Mouse (Mus musculus) adrenal gland, postnatal 14 days (tissue): ENCODE results near the gene Rgs7. TPM values are rescaled to one million over a fixed set of nuclear protein-coding genes. Genes with fewer than 3 reads are reported as not detected.

ENCODE experiments used
- DNase-seq: peaks from one replicate; pipeline ENCODE4 v3.0.0; 2021; ENCODE audit warnings: mixed read lengths
- total RNA-seq: library from RNA; stranded (reverse); gene quantifications from 2 replicates; pipeline ENCODE4 v1.2.3, GENCODE M21; 2021

The Rgs7 gene
- total RNA-seq, 1 experiment from 2014 or later = 21.0 TPM

DNA sequence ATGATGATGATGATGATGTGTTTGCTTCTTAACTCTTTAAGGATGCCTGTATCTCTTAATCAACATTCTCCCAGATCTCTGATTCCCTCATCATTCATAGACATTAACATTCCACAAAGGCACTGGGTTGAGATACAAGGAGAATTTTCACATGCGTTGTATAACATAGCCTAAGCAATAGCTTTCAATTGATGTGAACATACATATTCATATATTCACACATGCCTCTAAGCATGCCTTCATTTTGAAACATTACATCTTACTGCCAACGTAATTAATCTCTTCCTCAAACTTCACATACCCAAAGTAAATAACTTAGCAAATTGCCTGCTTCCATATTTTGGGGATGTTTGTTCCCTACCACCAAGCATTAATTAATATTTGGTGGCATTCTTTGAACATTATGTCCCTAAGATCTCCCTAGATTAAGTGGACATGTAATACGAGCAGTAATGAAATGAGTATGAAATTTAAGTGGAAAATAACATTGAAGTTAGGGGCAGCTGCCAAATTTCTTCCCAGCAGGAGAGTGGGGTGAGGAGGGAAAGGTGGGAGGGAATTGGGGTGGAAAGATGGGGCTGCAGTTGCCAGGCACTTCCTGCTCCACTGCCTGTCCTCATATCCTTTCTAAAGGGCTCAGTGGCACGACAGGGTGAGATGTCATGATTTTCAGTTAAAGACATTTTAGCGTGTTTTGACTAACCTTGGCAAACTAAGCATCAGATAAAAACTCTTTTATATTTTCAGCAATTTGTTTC, 317.2 kb downstream of the Rgs7 start:
- no peak for DNase-seq

DNA sequence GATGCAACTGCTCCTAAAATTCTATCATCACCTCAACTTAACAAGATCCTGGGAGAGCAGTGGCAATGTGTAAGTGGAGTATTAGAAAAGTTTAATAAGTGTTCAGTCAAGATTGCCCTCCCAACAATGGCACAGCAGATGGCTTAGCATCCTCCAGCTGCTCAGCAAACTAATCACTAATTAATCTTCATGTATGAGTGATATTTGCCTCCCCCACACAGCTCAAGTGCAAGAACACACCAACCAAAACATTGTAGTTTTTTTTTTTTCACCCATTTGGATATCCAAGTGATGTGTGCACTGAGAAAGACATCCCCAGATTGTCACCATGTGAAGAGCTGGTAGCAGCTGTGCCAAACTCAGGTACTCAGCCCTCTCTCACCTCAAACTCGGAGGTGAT, 336.8 kb downstream of the Rgs7 start:
- DNase-seq = no peak

DNA sequence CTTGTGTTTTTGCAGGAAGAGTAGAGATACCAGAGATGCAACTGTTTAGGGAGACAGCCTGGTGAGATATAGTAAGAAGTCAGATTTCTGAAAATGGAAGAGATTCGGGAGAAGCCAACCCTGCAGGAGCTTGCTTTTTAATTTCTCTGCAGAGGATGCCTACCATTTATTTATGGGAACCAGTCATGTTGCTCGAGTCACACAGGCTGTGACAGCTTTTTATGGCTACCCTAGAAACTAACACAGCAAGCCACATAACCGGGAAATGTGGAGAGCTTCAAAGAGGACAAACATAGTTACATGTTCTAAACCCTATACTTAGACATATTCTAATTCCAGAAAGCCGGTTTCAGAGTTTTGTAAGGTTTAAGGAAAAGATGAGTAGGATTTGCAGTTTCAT, 349.2 kb downstream of the Rgs7 start:
- DNase-seq = no peak

DNA sequence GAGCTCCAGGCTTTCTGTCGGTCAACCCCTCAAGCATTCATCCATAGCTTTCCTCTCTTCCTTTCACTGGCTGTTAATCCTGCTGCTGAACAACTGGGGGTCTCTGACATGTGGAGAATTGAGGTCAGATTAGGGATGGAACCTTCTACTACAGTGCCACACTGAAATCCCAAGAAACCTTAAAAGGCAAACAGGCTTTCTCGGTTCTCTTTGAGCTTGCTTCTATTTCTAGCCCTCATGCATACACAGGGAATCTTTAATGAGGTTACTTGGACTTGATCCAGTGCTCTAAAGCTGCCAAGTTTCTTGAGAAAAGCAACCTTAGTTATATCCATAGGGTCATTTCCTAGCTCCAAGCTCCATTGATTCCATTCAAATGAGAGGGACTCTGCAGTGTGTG, 363.8 kb downstream of the Rgs7 start:
- peak; percentile 5 for DNase-seq

DNA sequence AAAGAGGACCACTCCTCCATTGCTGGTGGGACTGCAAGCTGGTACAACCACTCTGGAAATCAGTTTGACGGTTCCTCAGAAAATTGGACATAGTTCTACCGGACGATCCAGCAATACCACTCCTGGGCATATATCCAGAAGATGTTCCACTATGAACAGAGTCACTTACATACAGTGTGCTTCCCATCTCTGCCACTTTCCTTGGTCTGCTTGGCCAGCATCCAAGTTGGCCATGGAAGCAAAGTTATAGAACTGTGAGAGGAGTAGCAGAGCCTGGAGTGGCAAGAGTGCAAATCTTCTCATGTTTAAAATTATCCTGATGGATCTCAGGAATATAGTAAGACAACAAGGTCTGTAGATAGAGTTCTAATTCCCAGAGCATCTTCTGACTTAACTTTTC, 367.9 kb downstream of the Rgs7 start:
- DNase-seq = no peak

DNA sequence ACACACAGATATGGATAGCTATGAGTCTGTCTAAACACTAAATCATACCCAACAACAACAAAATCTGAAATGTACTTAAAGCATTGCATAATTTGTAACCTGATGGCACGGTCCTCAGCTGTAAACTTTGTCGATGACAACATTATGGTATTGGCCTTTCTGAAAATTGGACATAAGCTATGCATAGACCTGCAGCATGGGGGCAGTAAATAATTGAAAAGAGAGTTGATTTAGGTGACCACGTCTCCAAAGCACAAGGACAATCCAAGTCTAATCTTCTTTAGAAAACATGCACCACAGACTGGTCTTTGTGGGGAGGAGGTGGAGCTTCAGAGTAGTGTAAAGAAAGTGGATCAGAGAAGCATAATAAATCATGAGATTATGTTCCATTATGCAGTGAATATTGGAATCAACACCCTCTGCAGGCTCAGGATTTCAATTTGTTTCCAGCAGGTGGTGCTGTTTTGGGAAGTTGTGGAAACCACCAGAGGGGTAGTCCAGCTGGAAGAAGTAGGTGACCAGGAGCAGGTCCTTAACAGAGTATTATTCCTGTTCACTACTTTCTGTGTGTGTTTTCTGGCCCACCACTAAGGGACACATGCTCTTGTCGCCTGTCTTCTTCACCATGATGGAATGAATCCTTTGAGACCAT, 373.3 kb downstream of the Rgs7 start:
- DNase-seq = peak; percentile 47

DNA sequence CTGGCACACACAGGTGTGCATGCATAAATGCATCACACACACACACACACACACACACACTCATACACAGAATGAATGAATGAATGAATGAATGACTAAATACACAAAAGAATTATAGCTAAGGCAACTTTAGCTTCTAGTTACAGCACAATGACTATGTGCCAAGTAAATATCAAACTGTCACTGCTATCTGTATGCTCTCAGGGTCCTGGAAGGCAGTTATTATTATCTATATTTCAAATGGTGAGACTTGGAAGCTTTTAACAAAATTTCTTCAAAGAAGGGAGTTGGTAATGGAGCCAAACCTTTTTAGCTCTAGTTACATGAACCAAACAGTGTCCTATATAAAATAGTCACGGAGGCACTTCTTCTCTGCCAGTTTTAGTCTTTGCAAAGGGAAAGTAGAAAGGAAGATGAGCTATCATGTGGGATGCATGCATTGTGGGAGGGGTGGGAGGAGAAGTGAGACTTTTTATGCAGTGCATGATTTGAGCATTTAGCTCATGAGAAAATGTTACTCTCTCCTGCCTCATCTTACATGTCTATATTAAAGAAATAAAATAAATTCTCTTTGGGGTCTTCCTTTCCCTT, 383.9 kb downstream of the Rgs7 start:
- DNase-seq = no peak

DNA sequence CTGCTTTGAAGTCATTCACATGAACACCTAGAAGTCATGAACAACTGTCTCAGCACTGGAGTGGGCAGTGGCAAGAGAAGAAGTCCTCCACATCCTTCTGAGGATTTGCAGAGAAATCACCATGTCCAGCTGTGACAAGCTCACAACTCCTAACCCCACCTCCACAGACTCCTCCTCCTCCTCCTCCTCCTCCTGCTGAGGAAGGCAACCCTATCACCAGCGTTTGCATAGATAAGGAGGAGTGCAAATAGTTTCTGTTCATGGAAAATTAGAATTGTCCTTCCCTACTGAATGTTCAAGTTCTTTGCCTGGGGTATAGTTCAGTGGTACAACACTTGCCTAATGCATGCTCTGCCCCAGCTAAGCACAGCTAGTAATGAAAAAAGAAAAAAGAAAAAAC, 386.0 kb downstream of the Rgs7 start:
- no peak for DNase-seq

DNA sequence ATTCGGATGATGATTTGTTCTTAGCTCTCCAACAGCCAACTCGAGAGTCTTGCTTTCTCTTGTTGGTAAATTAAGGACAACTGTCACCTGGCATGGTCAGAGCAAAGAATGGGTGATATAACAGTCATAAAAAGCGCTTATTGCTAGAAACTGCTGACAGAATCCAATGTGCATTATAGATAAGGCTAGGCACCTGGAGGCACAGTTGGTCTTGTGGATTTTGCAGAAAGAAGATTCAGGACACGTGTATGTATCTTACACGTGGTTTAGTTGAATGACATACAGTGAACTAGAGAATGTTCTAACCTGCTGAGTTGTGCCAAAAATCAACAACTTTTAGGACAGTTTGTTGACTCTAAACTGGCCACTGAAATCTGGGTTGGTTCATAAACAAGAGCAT, 386.9 kb downstream of the Rgs7 start:
- DNase-seq = no peak

DNA sequence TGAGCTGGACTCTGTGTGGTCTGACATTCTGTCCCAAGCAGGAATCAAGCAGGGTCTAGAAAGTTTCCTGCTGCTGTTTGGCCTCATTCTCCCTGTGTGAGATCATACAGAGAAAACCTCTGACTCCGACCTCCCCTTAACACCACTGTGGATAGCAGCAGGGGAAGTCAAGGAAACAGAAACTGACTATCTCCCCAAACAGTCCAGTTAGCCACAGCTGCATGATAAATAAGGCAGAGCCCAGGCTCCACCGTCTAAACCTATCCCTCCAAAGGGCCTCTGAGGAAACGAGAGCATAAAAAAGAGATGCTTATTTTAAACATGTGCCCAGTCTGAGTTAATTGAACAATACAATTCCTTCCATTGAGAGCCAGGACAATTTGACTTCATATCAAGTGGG, 395.3 kb downstream of the Rgs7 start:
- DNase-seq = no peak

DNA sequence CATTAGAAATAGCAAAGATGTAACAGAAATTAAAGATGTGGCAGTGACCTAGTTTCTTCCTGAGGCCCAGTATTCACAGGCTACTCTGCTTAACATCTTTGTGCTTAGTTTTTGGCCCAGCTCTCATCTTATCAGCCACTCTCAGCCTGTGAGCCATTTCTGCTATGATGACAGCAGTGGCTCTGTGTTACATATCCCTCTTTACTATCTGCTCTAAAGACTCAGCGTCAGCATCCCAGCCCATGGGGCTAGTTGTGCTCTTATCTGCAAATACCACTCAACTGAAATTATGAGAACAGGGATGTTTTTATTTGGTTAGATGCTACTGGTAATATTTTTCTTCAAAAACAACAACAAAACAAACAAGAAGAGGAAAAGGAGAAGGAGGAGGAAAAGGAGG, 410.2 kb downstream of the Rgs7 start:
- no peak for DNase-seq

DNA sequence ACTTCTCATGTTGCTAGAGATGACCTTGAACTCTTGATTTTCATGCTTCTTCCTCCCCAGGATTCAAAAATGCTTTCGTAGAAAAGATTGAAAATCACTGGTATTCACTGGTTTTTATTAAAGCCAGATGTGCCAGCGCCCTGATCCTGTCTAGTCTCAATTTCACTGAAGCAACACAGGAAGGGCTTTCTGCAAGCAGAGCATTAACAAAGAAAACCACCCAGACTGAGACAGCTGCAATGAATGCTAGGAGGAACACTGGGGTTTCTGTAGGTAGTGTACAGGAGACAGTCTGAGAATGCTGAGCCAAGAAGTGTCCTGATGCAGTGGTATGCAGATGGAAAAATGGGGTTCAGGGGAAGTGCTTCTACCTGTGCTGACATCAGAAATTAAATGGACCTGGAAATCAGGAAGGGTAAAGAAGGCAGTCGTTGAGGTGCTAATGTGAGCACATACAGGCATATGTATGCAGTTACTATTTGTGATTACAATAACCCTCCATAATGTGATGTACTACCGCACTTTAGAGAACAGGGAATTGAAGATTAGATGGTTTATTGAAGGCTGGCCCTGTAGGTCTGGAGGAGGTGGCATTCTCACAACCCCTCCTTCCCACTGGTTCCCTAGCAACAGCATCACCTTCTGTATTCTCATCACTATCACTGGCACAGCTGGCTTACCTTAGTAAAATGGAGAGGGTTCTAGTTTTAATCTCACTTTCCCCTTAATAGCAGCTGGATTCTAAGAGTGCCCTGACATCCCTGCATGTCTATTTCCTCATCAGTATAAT, 412.3 kb downstream of the Rgs7 start:
- DNase-seq = no peak

DNA sequence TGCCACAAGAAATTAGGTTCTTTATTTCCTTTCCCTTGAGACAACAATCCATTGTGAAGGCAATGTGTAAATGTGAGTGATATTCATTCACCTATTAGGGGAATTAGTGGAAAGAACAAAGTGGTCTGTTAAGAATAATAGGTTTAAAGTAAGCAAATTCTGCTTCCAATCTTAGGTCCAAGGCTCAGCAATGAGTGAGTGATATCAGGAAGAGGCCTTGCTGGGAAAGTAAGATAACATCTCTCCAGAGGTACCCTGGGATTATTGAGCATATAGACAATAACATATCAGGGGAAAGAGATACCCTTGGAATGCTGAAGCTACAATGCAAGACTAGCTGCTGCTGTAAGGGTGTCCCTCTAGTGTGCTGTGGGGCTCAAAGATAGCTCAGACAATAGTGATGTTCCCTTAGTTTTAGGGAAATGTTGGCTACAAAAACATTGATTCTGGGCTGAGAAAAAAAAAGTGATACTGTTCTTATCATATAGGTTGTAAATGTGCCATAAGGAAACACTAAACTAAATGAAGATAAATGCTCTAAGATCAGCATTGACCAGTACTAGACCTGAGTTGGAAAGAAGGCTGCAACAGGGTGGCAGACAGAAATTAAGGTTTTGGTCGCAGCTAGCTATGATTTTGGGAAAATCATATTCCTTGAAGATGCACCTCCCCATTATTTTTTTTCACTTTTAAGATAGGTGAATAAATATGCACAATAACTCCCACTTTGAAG, 418.6 kb downstream of the Rgs7 start:
- DNase-seq = no peak

DNA sequence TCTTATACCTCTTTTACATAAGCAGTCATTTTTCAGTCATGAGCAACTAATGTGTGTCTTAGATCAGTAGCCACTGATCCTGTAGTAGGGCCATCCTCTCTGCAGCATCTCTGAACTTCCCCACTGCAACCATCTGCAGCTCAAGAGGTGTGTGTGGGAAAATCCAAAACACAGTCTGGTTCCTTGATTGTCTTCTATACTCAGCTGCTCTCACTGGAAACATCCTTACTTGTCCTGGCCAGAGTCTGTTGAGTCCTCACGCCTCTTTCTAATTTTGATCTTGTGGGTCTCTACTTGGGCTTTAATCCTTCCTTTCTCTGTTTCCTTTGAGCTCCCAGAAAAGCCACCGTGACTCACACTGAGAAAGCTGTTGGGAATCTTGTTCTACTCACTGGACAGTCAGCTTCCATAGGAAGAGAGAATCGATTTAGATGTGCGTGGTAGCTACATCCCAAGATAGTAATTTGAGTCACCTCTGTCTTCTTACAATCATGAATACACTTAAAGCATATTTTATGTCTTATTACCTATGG, 422.5 kb downstream of the Rgs7 start:
- DNase-seq = no peak

DNA sequence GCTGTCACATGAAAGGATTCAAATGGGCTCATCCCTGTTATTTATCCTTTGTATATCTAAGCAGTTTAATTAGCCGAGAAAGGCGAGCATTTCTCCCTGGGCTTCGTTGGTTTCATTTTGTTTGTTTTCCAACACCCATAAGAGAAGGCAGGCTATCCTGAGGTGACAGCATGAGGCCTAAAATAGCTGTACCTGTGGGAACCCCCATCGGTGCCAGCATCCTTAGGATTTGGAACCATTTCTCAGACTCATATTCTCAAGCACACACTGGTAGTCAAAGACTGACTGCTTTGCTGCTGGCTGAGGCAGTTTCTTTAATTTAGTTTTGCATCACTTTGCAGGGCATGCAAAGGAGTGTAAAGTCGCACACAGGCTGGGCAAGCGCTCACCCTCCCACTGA, 443.2 kb downstream of the Rgs7 start:
- no peak for DNase-seq

DNA sequence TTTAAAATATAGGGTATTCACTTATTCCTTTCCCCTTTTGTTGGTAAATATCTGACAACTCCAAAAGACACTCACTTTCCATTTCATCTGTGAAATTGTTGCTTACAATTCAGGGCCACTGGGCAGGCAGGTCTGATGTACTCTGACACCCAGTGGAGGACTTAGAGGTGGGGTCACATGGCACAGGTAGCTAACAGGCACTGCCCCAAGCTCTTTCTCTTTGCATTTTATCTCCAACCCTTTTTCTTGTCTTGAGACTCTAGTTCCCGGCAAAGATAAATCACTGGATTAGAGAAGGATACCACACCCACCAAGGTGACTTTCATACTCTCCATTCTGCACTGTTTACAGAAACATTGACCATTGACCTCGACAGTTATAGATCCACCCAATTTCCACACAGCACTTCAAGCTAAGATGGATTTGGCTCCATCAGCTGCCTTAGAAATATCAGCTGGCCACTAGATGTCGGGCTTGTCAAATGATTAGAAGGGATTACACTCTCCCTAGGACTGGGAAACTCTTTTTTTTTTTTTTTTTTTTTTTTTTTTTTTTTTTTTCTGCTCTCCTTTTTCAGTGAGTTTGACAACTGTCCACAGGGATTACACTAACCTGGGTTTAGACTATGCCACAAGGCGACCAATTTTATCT, 451.0 kb downstream of the Rgs7 start:
- peak; percentile 68 for DNase-seq

DNA sequence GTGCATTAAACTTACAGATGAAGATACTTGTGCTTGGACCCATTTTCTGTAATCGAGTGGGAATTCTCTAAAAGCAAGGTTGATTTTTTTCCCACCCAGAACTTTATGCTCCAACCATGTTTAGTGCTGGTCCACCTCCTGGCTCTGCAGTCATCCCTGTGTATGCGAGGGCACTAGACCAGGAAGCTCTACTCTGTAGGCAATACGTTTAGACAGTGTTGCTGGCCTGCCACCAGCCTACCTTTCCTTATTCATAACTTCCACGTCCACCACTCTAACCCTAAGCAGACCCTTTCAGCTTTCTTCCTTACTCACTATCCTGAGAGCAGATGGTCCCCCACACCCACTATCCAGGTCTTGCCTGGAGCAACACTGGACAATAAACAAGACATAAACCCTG, 452.3 kb downstream of the Rgs7 start:
- no peak for DNase-seq

DNA sequence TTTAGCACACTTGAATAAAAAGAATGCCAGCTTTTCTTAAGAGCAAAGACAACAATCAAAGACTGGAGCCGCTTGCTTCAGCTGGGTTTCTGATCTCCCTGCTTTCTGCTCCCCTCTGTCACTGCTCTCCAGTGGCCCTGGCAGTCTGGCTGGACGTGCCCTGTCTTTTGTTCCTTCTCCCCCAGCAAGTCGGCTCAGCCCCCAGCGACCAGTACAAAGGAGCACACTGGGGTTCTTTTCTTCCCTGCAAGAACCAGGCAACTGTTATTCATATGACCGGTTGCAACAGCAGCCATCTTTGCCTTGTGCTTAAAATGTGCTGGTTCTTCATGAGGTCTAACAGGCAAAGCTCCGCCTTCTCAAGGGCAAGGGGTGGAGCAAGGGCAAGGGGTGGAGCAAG, 452.7 kb downstream of the Rgs7 start:
- no peak for DNase-seq

DNA sequence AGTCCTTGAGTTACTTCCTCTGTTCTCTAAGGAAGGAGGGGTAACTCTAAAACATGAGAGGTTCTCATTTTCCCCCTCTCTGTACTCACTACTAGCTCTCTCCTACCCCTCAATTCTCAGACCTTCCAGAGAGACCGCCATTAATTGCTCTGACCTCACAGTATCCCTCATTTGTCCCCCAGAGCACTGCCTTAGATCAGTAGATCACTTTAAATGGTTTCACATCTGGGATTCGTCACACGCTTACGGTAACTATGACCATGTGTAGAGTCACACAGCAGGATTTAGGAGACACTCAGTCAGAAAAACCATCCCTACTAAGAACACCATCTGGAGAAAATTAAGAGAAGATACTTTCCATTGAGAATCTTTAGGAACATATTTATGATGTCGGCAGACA, 456.8 kb downstream of the Rgs7 start:
- DNase-seq = no peak

DNA sequence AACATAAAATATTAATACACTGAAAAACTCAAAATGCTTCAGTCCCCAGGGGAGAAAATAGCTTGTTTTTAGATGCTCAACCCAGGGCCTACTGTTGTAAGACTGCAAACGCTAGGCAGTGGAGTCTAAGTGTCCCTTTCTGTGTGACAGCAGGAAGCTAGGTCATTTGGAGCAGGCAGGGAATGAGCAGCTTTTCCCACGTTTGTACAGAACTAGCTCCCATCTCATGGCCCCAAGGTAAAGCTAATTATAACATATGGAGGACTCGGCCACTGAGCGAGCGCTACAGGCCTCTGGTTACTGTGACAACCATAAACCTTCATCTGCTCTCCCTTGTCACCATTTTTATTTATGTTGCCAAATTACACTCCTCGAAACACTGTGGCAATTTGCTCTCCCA, 460.3 kb downstream of the Rgs7 start:
- DNase-seq = no peak

DNA sequence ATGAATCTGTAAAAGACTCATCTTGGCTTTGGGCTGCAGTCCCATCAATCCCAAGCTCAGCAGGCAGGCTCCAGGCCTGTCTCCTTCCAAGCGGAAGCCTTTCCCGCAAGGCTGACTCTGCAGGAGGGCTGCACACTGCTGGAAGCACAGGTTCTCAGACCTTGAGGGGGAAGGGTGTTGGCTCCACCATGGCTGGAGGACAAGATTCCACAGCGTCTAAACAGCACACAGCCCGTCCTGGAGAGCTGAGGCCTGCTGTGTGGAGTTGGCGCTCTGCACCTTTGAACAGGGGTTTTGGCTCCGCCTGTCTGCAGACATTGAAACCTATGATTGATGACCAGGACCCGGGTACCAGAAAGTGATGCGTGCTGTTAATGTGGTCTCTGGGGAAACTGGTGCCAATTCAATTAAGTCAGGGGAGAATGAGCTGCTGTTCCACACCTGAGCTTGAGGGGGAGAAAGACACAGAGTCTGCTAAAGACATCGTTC, 463.5 kb downstream of the Rgs7 start:
- DNase-seq = peak; percentile 30
